Mouse (Mus musculus): ENCODE data around the gene Eps8.
A peak's percentile ranks its signal among the peaks of the same experiment; 100 is the strongest.
"Not testable (repeated sequence)": the region's sequence is repeated elsewhere in the genome, so short reads cannot be mapped to it uniquely, and the experiment has no call there.

The Eps8 gene

DNA sequence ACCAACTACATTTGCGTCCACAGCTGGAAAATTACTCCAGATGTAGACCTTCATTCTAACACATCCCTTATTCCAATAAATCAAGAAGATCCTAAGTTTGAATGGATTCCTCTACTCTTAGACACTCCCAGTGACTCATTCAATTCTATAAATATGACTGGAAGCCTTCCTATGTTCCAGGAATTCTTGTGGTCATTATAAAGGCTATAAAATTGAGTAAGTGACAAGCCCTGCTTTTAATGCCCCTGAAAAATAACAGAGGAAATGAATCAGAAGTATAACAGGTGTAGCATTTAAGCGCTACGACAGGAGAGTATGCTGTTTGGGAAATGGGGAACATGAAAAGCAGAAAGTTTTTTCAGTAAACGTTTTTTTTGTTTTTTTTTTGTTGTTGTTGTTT lies 139.8 kb downstream of the Eps8 start:
- DNase-seq (ENCODE audit: low spot score) = no peak

DNA sequence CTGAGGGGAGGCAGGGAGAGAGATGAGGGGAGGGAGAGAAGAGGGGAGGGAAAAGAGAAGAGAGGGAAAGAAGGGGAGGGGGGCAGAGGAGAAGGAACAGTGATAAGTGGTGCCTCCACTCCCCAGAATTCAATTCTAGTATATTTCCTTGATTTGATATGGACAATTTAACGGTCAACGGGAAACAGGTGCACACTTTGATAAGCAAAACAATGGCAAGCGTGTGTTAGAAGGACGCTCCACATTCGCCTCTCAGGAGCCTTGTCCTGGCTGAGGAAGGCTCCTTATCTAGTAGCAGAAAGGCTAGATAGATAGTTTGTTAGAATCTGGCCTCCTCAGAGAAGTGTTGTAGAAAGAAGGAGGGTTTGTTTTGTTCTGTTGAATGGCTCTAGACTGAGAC lies 141.9 kb downstream of the Eps8 start:
- no peak for DNase-seq (ENCODE audit: low spot score)

DNA sequence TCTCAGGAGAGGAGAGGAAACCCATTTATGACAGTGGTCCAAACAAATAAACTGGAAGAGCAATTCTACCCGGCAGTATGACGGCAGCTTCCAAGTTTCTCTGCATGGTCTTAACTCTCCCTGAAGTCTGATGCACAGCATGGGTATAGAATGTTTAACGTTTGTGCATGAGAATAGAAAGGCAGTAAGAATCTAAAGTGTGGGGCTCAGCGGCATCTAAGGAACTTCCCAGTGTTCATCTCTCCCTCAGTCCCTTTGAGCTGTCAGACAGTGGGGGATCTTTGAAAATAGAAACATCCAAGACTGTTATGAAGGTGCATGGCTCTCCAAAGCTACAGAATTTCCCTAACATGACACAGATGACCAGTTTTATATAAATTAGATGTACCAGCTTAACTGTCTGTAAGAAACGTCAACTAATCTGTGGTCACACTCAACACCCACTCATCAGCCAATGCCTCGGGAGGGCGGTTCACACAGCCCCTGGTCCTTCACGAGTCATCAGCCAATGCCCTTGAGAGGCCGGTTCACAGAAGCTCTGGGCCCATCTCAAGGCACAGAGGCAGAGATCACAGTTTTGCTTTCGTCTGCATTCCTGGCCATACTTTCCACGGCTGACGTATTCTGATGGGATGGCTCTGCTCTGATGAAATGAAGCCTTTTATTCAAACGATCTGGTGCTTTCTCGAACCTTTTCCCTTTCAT lies 145.2 kb downstream of the Eps8 start:
- DNase-seq (ENCODE audit: low spot score) = no peak

DNA sequence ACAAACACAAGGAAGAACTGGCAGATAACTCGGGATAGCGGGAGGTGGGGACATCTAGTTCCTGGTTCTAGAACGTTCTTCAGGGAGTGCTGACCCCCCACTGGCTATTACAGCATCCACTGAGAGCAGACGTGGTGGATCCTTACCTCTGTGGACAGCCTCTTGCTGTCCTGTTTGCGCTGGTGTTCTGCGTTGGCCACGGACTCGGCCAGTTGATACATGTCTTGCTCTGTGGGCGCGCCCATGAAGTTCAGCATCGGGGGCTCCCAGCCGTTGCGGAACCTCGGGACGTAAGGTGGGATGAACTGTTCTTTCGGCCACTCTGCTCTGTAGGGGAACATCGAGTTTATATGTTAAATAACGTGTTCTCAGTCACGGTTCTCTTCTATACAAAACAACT lies 145.7 kb downstream of the Eps8 start:
- DNase-seq (ENCODE audit: low spot score) = no peak

DNA sequence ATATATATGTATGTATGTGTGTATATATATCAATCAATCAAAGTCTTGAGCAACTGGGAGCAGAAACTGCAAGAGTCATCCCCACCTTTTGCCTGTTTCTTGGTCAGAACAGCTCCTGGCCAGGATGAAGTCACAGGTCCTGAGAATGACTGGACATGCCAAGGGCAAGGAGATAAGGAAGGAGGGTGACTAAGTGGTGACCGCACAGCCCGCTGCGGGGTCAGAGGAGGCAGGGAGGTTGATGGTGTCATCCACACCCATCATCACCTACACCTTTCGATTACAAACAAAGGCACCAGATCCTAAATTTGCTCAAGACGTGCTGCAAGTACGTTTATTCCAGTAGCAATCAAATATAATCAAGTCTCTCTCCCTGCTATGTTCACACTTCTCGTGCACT lies 148.1 kb downstream of the Eps8 start:
- DNase-seq (ENCODE audit: low spot score) = no peak

DNA sequence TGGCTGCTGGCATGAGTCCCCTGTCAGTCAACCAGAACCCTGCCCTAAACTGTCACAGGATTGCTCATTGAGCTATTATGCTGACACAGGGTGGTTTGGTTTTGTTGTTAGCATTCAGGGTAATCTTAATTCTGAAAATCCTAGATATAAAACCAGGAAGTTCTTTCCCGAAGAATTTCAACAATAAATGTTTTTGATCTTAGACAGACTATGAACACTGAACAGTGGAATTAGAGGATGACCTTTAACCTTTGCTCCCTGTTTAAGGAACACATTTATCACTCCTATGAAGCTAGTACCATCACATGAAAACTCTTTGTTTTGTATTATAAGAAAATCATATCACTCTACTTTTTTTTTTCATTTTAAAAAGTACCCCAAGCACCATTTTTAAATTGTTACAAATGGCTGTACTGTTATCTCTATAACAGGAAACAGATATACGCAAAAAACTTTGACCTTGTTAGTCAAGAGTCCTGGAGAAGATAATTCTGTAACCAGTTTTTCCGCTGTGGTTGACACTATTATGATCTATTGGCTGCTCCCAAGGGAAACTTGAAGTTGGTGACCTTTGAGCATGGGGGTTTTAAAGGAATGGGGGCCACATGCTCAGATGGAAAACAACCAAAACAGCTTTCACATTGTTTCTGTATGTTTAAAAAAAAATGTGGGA lies 149.0 kb downstream of the Eps8 start:
- no peak for DNase-seq (ENCODE audit: low spot score)

DNA sequence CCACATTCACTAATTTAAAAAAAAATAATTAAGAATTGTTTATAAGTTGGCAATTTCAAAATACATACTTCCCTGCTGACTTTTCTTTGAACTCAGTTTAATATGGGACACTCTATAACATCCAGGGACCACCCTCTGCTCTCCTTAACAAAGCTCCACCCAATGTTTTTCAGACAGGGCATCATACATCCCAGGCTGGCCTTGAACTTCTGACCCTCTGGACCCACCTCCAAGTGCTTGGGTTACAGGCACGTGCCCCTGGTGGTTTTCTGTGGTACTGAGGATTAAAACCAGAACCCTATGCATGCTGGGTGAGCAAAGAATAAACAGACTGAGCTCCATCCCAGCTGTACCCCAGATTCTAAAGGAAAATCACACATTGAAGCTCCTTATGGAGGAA lies 150.6 kb downstream of the Eps8 start:
- DNase-seq (ENCODE audit: low spot score) = no peak

DNA sequence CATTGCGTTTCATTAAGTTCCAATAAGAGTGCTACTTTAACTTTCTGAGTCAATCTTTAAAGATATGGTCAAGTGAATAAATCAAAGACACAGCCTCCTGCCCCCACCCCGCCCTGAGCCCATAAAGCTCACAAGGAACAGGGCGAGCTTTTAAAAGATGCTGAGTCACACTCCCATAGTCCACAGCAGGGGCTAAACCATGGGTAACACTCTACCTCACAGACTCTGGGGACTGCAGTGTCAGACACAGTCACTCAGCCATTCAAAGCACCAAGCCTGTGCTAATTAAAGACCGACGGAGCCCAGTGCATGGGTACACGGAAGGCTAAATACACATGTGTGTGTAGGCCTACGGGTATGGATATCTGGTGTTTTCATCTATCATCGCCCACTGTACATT lies 151.2 kb downstream of the Eps8 start:
- no peak for DNase-seq (ENCODE audit: low spot score)

DNA sequence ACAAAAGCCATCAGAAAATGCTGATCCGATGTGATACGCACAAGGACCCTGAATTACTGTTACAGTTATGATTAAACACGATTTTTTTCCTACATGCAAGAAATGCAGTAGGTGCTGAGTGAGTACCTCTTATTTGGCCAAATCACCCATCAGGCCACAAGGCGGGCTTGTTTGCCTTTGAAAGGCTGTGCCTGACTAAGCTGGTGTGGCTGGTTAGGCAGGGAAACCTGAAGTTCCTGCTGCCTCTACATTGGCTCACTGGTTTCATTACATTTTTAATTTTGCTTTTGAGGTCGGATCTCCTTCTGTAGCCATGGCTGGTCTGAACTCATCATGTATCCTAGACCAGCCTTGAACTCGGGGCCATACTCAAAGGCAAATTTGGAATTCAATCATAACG lies 151.7 kb downstream of the Eps8 start:
- no peak for DNase-seq (ENCODE audit: low spot score)

DNA sequence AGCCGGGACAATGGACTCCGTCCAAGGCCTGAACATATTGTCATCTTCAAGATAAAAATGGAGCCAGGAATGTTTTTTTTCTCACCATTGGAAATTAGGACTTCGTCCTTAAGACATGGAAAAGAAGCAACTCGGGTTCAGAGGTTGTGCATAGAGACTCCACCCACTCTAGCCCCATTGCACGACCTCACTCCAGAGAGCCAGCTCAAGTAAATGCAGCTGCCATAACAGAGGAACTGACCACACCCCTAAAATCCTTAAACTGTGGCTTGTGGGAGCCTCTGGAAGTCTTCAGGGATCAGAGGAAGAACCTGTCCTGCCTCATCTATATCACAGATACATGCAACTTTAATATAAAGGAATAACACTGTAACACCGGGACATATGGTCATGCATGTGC lies 155.9 kb downstream of the Eps8 start:
- DNase-seq (ENCODE audit: low spot score) = no peak

DNA sequence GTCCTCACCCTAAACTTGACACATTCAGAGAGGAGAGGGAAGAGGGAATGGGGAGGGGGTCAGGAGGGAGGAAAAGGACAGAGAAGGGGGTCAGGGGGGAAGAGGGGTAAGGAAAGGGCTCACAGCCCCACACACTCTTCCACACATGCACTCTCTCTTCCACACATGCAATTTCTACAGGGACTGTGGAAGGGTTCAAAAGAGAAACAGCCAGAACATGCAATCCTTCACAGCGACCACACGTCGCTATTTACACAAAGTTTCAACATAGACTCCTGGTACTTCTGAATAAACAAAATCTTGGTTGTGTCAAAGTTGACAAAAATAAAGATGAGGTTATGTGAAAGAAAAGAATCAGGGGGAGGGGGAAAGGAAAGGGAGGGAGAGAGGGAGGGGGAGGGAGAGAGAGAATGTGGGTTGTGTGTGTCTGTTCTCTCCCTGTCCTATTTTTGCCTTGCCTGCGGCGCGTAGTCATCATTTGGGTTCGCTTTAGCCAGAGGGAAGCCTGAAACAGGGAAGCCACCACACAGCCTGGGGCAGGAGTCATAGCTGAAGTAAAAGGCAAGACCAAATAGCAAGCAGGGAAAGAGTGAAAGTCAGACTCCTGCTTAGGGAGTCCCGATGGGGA lies 157.4 kb downstream of the Eps8 start:
- DNase-seq (ENCODE audit: low spot score) = no peak

DNA sequence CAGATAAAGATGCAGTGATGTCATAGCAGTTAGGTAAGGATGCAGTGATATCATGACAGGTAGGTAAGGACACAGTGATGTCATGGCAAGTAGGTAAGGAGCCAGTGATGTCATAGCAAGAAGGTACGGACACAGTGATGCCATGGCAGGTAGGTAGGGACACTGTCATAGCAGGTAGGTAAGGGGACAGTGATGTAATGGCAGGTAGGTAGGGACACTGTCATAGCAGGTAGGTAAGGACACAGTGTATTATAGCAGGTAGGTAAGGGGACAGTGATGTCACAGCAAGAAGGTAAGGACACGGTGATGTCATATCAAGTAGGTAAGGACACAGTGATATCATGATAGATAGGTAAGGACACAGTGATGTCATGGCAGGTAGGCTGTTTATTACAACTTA lies 158.1 kb downstream of the Eps8 start:
- no peak for DNase-seq (ENCODE audit: low spot score)

DNA sequence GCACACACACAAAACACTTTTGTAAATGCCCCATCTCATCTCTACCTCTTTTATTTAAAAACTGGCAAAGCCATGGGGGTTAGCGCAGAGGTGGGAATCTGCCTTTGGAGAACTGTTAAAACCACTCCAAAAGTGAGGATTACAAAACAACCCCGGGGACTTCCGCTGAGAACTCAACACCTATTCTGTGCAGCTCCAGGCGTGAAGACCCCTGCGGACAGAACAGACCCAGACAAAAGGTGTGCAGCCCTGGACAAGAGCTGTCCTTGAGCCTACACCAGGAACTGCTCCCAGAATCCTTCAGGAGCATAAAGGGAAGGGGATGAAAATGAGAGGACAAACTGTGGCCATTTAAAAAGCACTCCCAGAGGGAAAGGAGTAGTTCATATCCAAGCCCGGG lies 159.4 kb downstream of the Eps8 start:
- DNase-seq (ENCODE audit: low spot score) = no peak

DNA sequence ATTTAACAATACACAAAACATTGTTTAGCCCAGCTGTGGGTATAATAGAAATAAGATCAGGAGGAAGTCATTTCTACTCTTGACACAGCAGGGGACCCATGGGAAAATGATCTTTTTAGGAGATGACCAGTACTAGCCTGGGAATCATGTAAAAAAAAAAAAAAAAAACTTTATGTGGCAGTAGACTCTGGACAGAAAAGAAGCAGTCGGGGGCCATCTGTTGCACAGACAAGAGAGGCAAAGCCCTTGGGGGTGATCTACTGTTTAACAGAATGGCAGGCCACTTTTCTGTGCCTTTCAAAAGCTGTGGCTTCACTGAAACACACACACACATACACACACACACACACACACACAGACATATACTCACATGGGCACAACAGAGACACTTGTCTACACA lies 159.9 kb downstream of the Eps8 start:
- DNase-seq (ENCODE audit: low spot score) = no peak

DNA sequence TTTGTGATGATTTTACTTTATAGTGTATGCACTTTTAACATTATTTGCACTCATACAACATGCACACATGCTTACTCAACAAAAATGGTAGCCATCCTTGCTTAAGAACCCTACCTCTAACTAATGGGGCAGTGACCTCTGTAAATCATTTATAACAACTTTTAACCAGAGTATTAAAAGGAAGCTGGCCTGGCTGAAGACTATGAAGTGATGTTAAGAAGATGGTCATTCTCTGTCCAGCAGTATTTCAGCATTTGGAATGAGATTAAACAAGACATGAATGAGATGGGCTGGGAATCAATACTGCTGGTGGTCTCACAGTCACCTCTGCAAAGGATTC lies 160.6 kb downstream of the Eps8 start:
- no peak for DNase-seq (ENCODE audit: low spot score)

DNA sequence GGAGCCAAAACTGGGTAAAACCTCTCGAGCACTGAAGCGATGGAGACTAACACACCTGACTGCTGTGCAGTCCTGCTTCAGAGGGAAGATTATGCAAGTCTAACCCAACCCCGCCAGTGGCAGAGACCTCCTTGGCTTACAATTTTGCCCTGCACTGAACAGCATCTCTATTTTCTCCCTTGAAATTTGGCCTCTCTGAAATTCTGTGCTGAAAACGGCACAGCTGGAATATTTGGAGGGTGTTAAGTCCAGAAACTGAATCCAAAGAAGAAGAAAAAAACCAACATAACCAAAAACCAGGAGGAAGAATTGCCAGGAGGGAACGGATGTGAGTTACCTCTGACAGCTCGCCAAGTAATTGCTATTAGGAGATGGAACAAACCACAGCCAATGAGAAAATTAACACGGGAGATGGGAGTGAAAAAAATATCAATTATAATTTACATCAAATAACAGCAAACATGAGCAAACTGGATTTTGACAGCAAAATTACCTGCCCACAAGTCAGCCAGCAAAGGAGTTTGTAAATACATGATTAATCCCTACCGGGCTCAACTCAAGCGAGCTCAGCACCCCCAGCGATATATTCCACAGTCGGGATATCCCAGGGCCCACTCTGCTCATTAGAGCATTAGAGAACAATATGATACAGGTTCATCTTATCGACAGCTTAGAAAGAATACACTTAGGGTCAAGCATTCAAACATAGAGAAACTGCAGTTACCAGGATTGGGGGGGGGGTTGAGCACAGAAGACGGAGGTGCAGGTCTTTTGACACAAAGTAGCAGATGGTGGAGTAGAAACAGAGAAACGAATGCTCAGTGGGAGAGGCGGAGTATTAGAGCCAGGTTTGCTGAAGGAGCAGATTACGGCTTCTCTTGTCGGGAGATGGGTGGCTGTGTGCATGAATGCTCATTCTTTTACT lies 161.2 kb downstream of the Eps8 start:
- no peak for DNase-seq (ENCODE audit: low spot score)

DNA sequence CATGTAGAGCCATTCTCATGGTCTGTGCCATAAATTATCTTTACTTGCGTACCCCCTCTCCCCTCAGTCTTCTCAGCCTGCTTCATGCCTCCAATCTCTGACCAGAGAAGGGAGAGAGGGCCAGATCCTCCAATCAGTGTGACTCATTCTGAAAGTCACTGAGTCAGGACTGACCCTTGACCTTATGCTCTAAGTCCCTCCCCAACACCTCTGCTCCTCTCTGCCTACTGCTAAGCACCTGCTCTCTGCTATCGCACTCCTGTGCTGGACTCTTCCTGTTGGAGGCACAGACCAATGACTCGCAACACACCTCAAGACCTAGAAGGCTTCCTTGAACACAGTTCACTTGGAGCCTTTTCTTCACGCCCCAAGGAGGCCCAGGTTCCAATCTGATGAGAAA lies 162.1 kb downstream of the Eps8 start:
- DNase-seq (ENCODE audit: low spot score) = no peak

DNA sequence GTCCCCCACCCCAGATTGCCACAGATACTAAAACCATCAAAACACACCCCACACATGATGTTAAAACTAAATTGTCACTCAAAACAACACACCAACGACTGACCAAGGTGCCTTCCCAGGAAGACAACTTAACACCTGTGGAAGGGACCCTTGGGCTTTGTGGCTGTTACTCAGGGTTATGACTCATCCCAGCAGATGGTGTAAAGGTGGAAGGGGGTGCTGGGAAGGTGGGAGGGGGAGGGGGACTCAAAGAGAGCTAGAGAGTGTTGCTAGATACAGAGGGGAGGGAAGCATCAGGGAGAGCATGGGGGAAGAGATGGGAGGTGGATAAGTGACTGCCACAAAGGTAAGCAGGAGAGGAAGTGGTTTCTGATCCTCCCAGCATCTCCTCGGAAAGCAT lies 163.0 kb downstream of the Eps8 start:
- DNase-seq (ENCODE audit: low spot score) = no peak

DNA sequence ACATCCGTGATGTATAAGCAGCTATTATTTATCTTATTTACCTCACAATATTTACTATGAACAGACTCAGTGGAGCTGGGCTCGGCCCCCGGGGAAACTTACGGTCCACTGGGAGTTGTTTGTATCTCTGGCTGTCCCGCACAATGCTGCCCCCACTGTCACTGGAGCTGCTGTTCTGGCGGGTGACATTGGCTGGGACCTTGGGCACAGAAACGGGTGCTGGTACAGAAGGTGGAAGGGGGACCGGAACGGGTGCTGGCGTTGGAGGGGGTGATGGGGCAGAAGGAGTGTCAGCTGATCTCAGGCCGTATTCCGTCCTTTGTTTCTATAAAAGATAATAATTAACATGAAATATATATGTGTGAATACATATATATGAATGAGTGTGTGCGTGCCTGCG lies 164.6 kb downstream of the Eps8 start:
- no peak for DNase-seq (ENCODE audit: low spot score)

DNA sequence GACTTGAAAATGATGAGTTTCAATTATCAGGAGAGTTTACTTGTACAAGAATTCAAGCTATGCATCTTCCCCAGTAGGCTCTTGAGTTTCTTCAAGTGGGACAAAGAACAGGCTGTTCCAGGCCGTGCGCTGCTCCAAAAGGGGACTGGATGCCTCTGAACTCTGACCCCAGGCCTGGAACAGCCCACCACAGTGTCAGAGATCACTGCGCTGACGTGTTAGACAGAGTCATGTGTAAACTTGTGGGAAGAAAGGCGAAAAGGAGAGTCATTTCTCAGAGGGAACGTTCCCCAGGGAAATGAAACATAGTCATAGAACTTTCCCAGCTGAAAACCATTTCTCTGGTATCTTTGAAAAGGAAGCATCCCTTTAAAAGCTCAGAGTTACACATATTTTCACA lies 167.2 kb downstream of the Eps8 start:
- peak; percentile 18 for DNase-seq (ENCODE audit: low spot score)

DNA sequence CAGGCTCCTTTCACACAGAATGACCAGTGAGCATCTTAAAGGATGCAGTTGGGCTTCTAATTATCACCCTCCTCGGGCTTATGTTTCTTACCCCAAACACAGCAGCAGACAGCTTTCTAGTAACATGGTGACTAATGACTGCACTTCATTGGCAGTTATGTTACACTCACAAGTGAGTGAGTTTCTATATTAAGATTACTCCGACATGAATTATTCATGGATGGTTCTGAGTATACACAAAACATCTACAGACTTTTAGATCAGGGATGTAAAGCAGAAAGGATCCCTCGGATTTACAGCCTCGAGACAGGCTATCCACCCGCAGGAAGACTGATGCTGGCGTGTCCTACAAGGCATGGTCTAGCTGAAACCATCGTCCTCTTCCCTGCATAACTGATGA lies 171.8 kb downstream of the Eps8 start:
- no peak for DNase-seq (ENCODE audit: low spot score)

DNA sequence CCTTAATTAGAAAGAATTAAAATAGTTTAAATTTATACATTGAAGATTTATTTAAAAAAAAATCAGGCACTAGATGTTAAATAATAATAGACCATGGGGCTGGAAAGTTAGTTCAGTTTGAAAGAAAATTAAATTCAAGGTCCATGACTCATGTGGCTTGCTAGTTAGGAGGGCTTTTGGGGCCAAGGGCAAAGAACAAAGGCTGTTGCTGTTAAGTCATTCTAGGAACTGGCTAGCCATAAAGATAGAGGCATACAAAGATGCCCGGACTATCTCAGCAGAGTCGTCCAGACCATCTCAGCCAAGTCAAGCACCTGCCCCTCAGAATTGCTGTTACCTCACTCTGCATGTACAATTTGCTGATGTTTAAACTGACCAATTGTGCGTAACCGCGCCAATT lies 179.0 kb downstream of the Eps8 start:
- not testable (repeated sequence) for DNase-seq (ENCODE audit: low spot score)

DNA sequence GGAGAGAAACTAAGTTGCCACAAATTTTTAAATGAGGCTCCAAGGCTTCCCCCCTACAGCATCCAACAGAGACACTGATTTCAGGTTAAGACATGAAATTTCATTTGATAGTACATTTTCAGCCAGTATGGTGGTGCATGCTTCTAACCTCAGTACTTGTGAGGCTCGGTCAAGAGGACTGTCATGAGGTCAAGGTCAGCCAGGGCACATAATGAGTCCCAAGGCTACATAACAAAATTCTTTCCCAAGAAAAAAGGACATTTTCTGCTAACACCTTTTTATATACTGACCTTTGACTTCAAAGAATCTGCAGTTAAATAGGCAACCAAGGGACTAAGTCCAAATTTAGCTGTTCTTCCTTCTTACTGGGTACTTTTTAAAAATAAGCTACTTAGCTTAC lies 181.2 kb downstream of the Eps8 start:
- no peak for DNase-seq (ENCODE audit: low spot score)

Data from ovary, postnatal 36 days (tissue).